Mouse (Mus musculus) cerebellum, adult 2 months (tissue): ENCODE measurements around the gene Pawr. TPM values are rescaled to one million over a fixed set of nuclear protein-coding genes. Genes with fewer than 3 reads are reported as not detected.

Experiments
- DNase-seq, 2 experiments: peaks; one replicate each; pipeline ENCODE4 v3.0.0; 2021
- H3K27ac ChIP-seq: fragments of 200-500 bp; 2 replicates; pipeline ENCODE4 v1.5.1; 2012; ENCODE audit warnings: low read length, control low read depth, inconsistent platforms; ENCODE audit not compliant: insufficient read depth
- H3K27me3 ChIP-seq: fragments of 200-500 bp; 2 replicates; pipeline ENCODE4 v1.6.1; 2012; ENCODE audit warnings: inconsistent platforms, mild to moderate bottlenecking, low read length, moderate library complexity; ENCODE audit not compliant: control insufficient read depth, insufficient read depth
- H3K4me1 ChIP-seq: fragments of 200-500 bp; 2 replicates; pipeline ENCODE4 v1.6.1; 2011; ENCODE audit warnings: low read length; ENCODE audit not compliant: control insufficient read depth, insufficient read depth
- H3K4me3 ChIP-seq: fragments of 200-500 bp; replicated peaks from 2 replicates; pipeline ENCODE3; 2011; ENCODE audit warnings: mild to moderate bottlenecking, low read depth, low read length, control low read depth; ENCODE audit not compliant: insufficient read depth
- CTCF ChIP-seq: fragments of 200-500 bp; IDR thresholded peaks from 2 replicates; pipeline ENCODE4 v1.5.1; 2011; ENCODE audit warnings: low read depth, mild to moderate bottlenecking, control low read depth, low read length, moderate library complexity, borderline replicate concordance; ENCODE audit not compliant: insufficient read depth
- POLR2A ChIP-seq: fragments of 200-500 bp; IDR thresholded peaks from 2 replicates; pipeline ENCODE4 v1.6.1; 2011; ENCODE audit warnings: low read length, control low read depth, borderline replicate concordance; ENCODE audit not compliant: insufficient read depth
- WGBS: fragments of 180-500 bp; shearing (Covaris S2); methylation state at CpG from one replicate; pipeline ENCODE4 v1.1.7; 2018; 5-methylcytosine and 5-hydroxymethylcytosine counted together
- polyA plus RNA-seq: library from polyadenylated mRNA; depleted of rRNA; stranded (reverse); fragments of >200 nt; gene quantifications from 2 replicates; pipeline ENCODE4 v1.2.3, GENCODE M21; 2012

Pawr gene
- polyA plus RNA-seq, 1 experiment, result 1.3 TPM

DNA sequence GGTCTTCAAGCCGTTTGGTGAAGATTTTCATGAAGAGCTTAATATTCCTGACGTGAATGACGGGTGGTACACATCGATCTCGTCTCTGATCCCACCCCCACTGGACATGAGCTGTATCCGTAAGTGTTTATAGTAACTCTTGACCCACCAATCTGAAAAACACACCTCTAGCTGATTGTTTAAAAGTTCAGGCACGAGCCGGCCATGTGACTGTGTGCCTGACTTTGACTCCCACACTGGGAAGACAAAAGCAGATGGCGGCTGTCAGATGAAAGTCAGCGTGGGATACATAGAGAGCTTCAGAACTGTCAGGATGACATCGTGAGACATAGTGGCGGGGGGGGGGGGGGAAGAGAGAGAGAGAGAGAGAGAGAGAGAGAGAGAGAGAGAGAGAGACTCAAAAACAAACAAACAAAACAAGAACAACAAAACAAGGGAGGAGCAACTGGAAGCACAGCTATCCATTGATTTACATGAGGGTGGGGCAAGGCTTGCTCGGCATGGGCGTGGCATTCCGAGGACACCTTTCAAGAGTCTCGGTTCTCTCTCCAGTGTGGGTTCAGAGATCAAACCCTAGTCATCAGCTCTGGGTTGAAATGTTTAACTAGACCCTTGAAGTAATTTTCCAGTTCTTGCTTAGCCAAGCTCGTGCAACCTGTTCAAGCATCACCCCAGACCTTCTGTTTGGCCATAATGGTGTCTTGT is 32.9 kb upstream of the Pawr start:
- Histone ChIP-seq H3K4me1 (no peaks in the 10 kb centered on the region), H3K4me3 (no peak overlapping the region), H3K27ac (no peak overlapping the region), H3K27me3 (no peaks in the 10 kb centered on the region)
- TF ChIP-seq CTCF (no peak), POLR2A (no peak)
- DNase-seq, result no peak
- 72% methylated on average over 17 of the region's 17 CpGs for WGBS

DNA sequence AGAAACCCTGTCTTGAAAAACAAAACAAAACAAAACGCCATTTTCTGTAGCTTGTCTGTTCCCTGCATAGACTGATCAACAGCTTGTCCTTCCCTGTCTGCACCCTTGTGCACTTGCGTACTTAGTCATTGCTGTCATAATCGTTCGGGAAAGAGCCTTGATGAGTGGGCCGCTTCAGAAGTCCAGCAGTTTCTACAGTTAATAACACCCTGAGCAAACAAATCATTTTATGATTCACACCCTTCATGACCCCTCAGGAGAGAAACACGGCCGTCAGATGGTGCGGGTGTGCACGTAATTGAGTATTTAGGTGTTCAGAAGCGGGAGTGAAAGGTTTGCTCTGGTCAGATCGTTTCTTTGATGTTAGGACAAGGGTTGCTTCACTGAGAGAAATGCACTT is 32.1 kb upstream of the Pawr start:
- H3K27me3 ChIP-seq, result no peaks in the 10 kb centered on the region
- H3K27ac ChIP-seq, result no peak overlapping the region
- H3K4me3 ChIP-seq, result no peak overlapping the region
- DNase-seq, result no peak
- H3K4me1 ChIP-seq, result no peaks in the 10 kb centered on the region
- no peak for TF ChIP-seq CTCF
- TF ChIP-seq POLR2A, result no peak
- 84% methylated on average over 11 of the region's 11 CpGs for WGBS

DNA sequence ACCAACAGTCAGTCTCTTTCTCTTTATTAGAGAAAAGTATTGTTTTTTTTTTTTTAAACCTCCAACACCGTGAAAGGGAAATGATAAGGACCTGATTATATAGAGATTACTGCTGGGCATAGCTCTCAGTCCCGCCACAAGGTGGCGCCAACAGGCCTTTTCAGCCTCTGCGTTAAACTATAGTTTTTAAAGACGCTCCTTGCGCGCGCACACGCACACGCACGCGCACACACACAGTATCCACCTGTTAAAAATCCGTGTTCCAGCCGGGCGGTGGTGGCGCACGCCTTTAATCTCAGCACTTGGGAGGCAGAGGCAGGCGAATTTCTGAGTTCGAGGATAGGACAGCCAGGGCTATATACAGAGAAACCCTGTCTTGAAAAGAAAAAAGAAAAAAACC is 31.1 kb upstream of the Pawr start:
- Histone ChIP-seq H3K27ac (no peak overlapping the region), H3K4me1 (no peaks in the 10 kb centered on the region), H3K4me3 (no peak overlapping the region), H3K27me3 (no peaks in the 10 kb centered on the region)
- peak; percentile 73 to 78 for DNase-seq
- WGBS, result 8% methylated on average over 19 of the region's 19 CpGs
- peak; percentile 74 for TF ChIP-seq CTCF
- no peak for TF ChIP-seq POLR2A

DNA sequence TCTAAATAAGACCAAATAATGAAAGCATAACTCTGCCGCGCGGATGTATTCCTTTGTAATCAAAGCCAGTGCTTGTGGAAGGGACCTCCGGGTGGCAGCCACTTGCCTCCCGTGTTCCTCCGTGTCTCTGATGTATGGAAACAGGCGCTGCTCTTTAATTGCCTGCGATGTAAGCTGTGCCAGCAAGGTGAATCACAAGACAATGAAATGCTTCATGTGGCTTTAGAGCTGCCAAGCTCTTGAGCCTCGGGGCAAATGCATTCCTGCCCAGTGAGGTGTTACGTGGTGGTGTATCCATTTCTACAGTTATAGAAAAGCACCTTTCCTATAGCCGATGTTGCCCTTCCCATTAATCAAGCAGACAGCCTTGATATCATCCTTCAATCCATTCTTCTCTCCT is 24.1 kb upstream of the Pawr start:
- 78% methylated on average over 11 of the region's 11 CpGs for WGBS
- H3K4me3 ChIP-seq, result no peak overlapping the region
- no peaks in the 10 kb centered on the region for H3K27me3 ChIP-seq
- no peaks in the 10 kb centered on the region for H3K4me1 ChIP-seq
- no peak overlapping the region for H3K27ac ChIP-seq
- TF ChIP-seq CTCF (no peak), POLR2A (no peak)
- DNase-seq, result no peak

DNA sequence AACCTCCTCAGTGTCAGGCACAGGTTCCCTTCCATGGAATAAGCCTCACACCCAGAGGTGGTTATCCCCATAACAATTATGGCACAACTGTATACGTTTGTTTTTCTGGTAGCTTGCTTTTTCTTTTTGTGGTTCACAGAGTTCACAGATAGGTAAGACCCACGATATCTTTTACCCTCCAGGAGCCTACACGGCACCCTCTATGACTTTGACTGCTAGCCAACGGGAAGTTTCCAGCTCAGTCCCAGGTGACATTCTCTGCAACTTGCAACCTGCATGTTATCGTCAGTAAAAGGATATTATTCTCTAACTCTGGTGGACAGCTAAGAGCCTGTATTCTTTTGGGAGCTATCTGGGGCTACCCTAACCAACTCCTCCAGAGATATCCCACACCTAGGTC is 21.7 kb upstream of the Pawr start:
- H3K27me3 ChIP-seq, result no peaks in the 10 kb centered on the region
- no peak overlapping the region for H3K4me3 ChIP-seq
- no peak for DNase-seq
- whole genome bisulfite sequencing, result 82% methylated on average over 5 of the region's 5 CpGs
- no peaks in the 10 kb centered on the region for H3K4me1 ChIP-seq
- no peak overlapping the region for H3K27ac ChIP-seq
- TF ChIP-seq CTCF (no peak), POLR2A (no peak)

DNA sequence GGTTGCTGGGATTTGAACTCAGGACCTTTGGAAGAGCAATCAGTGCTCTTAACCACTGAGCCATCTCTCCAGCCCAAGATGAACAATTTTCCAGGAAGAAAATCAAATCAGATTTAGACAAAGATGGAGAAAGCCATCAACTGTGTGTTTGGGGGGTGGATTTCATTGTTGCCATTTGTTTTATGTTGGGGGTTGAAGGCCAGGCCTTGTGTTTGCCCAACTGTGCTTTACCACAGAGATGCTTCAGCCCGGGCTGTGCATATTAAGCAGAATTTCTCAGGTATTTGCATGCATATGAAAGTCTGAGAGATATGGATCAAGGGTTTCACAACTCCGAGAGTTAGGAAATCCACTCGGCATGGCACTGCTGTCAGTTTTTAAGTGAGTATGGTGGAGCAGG is 20.5 kb upstream of the Pawr start:
- Histone ChIP-seq H3K27ac (no peak overlapping the region), H3K27me3 (no peaks in the 10 kb centered on the region), H3K4me1 (no peaks in the 10 kb centered on the region), H3K4me3 (no peak overlapping the region)
- DNase-seq, result no peak
- no peak for TF ChIP-seq CTCF
- no peak for TF ChIP-seq POLR2A
- WGBS, result 93% methylated on average over 3 of the region's 3 CpGs

DNA sequence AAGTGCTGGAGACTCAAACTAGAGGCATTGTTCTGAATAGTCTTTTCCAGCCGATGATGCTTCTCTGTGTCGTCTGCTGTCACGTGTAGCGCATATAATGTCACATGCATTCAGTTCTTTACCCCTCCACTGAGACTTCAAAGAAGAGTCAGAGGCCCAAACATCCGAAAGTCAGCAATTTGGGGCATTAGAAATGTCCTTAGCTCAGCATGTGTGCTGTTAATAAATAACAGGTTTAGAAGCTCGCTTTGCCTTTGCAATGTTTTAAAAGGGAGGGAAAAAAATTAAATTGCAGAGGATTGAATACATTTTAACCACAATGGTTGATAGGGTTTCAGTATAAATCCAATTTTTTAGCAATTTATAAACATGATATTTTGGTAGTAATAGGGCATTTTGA is 18.1 kb upstream of the Pawr start:
- Histone ChIP-seq H3K4me3 (no peak overlapping the region), H3K27ac (no peak overlapping the region), H3K4me1 (no peaks in the 10 kb centered on the region), H3K27me3 (no peaks in the 10 kb centered on the region)
- DNase-seq, result no peak
- WGBS, result 82% methylated on average over 6 of the region's 6 CpGs
- no peak for TF ChIP-seq POLR2A
- TF ChIP-seq CTCF, result no peak

DNA sequence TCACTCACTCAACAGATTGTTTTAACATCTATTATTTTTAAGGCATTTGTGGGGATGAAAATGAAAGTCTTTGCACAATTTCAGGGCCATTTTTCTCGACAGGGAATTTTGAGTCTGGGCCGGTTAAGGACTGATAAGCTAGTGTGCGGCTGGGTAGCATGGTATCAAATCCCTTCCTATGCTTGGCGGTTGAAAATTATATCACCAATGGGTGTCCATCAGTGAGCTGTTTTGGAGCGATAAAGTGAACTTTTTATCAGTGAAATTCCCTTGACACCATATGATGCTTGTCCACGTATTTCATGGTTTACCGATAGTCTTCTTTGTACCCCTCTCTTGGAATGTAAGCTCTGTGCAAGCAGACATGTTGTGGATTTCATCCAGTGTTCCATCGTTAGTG is 17.5 kb upstream of the Pawr start:
- Histone ChIP-seq H3K4me1 (no peaks in the 10 kb centered on the region), H3K4me3 (no peak overlapping the region), H3K27ac (no peak overlapping the region), H3K27me3 (no peaks in the 10 kb centered on the region)
- TF ChIP-seq CTCF (no peak), POLR2A (no peak)
- no peak for DNase-seq
- 94% methylated on average over 8 of the region's 8 CpGs for WGBS

DNA sequence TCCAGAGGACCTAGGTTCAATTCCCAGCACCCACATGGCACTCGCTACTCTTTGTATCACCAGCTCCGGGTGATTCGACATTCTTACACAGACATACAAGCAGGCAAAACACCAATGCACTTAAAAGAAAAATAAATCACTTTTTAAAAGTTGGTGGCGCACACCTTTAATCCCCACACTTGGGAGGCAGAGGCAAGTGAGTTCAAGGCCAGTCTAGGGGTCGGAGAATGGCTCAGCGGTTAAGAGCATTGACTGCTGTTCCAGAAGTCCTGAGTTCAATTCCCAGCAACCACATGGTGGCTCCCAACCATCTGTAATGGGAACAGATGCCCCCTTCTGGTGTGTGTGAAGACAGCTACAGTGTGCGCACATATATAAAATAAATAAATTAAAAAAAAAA is 16.7 kb upstream of the Pawr start:
- Histone ChIP-seq H3K4me1 (no peaks in the 10 kb centered on the region), H3K4me3 (no peak overlapping the region), H3K27ac (no peak overlapping the region), H3K27me3 (no peaks in the 10 kb centered on the region)
- TF ChIP-seq POLR2A (no peak), CTCF (no peak)
- no peak for DNase-seq
- WGBS, result 95% methylated on average over 7 of the region's 7 CpGs
